19 mouse cellular contexts compared by ENCODE assay signal in genomic region chr14:21062766-21063513, GRCm38 (mm10). TPM values are rescaled to one million over a fixed set of nuclear protein-coding genes. Genes with fewer than 3 reads are reported as not detected.
A peak's percentile ranks its signal among the peaks of the same experiment; 100 is the strongest.
DNase-seq lines count a peak whose midpoint lies in the region; ATAC-seq lines count a peak whose summit lies in the region.
"Had no signal": no experiment of that assay in that cellular context is flagged by ENCODE, and none has a peak within 500 bp of the region (broad histone marks: within the 10 kb centered on the region; RNA-seq: fewer than 3 reads in every experiment).

No protein-coding gene starts in this region.

- H3K9ac ChIP-seq in liver, embryonic 11.5 days (ENCODE audit: low read depth, low read length) = no peak overlapping the region
- H3K9ac ChIP-seq: embryonic facial prominence, embryonic 12.5 days; midbrain, embryonic 12.5 days had no signal

- 47% methylated on average over 5 of the region's 5 CpGs for WGBS in liver, embryonic 11.5 days

- H3K36me3 ChIP-seq in liver, embryonic 11.5 days (ENCODE audit: control insufficient read depth, insufficient read depth, low read length) = no peaks in the 10 kb centered on the region
- H3K36me3 ChIP-seq: embryonic facial prominence, embryonic 12.5 days; midbrain, embryonic 12.5 days had no signal

- H3K4me1 ChIP-seq in liver, embryonic 11.5 days (replicated peaks; ENCODE audit: control insufficient read depth, insufficient read depth, low read length) = peaks cover 19% of the 10 kb centered on the region
- H3K4me1 ChIP-seq: embryonic facial prominence, embryonic 12.5 days; midbrain, embryonic 12.5 days had no signal

- no peaks in the 10 kb centered on the region for H3K9me3 ChIP-seq in liver, embryonic 11.5 days (ENCODE audit: control insufficient read depth, low read length)
- H3K9me3 ChIP-seq: embryonic facial prominence, embryonic 12.5 days; midbrain, embryonic 12.5 days had no signal

- DNase-seq in layer of hippocampus, adult 9-11 months = peak; percentile 30
- no peak for DNase-seq in layer of hippocampus, adult 9-10 months (ENCODE audit: low spot score)
- DNase-seq in c-Kit-positive CD71-positive TER-119-positive erythroid progenitor cells, embryonic 14.5 days (ENCODE audit: low spot score) = peak; percentile 22
- DNase-seq in liver, embryonic 11.5 days (ENCODE audit: low spot score) = no peak
- no peak for DNase-seq in thymus, adult 18-20 months
- DNase-seq: cerebellum, adult 2 months; cerebellum, postnatal 36 days; gastrocnemius, postnatal 25 days; layer of hippocampus, postnatal 36 days; retina, postnatal 1 day; right cerebral cortex, postnatal 4 days; thymus, postnatal 14 days had no signal

- ATAC-seq in liver, embryonic 11.5 days (replicated peaks; ENCODE audit: low FRiP score) = peak; percentile 68
- ATAC-seq in megakaryocyte progenitor cell, adult 5-6 weeks (replicated peaks; ENCODE audit: poor library complexity) = peak; percentile 55
- ATAC-seq in megakaryocyte, adult 5-6 weeks (ENCODE audit: poor library complexity, severe bottlenecking) = no peak
- ATAC-seq: forebrain, embryonic 14.5 days; inflammation-experienced regulatory T-cells, adult 6 months had no signal

- peak overlapping the region; percentile 13; the same call in 1 of the 2 replicates for H3K27ac ChIP-seq in liver, embryonic 11.5 days (ENCODE audit: low read depth, low read length)
- H3K27ac ChIP-seq: embryonic facial prominence, embryonic 12.5 days; midbrain, embryonic 12.5 days had no signal

- no peak overlapping the region for H3K4me2 ChIP-seq in liver, embryonic 11.5 days
- H3K4me2 ChIP-seq: embryonic facial prominence, embryonic 12.5 days; midbrain, embryonic 12.5 days had no signal

- no peaks in the 10 kb centered on the region for H3K27me3 ChIP-seq in liver, embryonic 11.5 days (replicated peaks; ENCODE audit: control insufficient read depth, insufficient read depth, low read length)
- H3K27me3 ChIP-seq: embryonic facial prominence, embryonic 12.5 days; midbrain, embryonic 12.5 days had no signal

- no peak overlapping the region for H3K4me3 ChIP-seq in liver, embryonic 11.5 days (ENCODE audit: low read depth, low read length)
- H3K4me3 ChIP-seq: embryonic facial prominence, embryonic 12.5 days; erythroblast, embryonic 14.5 days; midbrain, embryonic 12.5 days had no signal

RNA-seq across cellular contexts. Expression of gene Adk, which starts 10.6 kb away (rescaled TPM):
- polyA plus RNA-seq in liver, embryonic 11.5 days (2014; fragmentation: Nextera tagmentation; extraction: Ambion mirVana) = 253 and 276 TPM in 2 replicates
- total RNA-seq in megakaryocyte progenitor cell, adult 5-6 weeks (2015) = 100 and 106 TPM in 2 replicates
- total RNA-seq in megakaryocyte progenitor cell, adult 5-6 weeks (2017) = 104 and 129 TPM in 2 replicates
- total RNA-seq in megakaryocyte, adult 5-6 weeks (2015) = 41.2 and 47.1 TPM in 2 replicates
- 28.6 and 54.7 TPM in 2 replicates for total RNA-seq in megakaryocyte, adult 5-6 weeks (2017)

RNA-seq across cellular contexts. Expression of gene Ap3m1, which starts 10.6 kb away (rescaled TPM):
- polyA plus RNA-seq in liver, embryonic 11.5 days (2014; fragmentation: Nextera tagmentation; extraction: Ambion mirVana) = 55.7 and 75.0 TPM in 2 replicates
- 56.9 and 71.1 TPM in 2 replicates for total RNA-seq in megakaryocyte progenitor cell, adult 5-6 weeks (2015)
- total RNA-seq in megakaryocyte progenitor cell, adult 5-6 weeks (2017) = 60.1 and 71.0 TPM in 2 replicates
- 66.8 and 78.9 TPM in 2 replicates for total RNA-seq in megakaryocyte, adult 5-6 weeks (2015)
- total RNA-seq in megakaryocyte, adult 5-6 weeks (2017) = 79.7 and 96.9 TPM in 2 replicates

Comparison
In these comparisons a context has a peak if more than half of its experiments do, and no peak if none do; other contexts are left out.
1. DNase-seq: peak in layer of hippocampus, adult 9-11 months (single experiment) and c-Kit-positive CD71-positive TER-119-positive erythroid progenitor cells, embryonic 14.5 days (single experiment); none in layer of hippocampus, adult 9-10 months (single experiment), liver, embryonic 11.5 days (single experiment) and thymus, adult 18-20 months (0 of 2).